Mouse (Mus musculus) mouse trophoblast stem cell (cell line): ENCODE results near the gene Cep131.

Experiments
- in situ Hi-C, 2 experiments: fragments of 300-500 bp; cut with MseI, MboI; formaldehyde crosslinking; loops; 2 replicates in 1 of 2; 3 replicates in 1 of 2; pipeline ENCODE4 v1.15.1; 2025

Gene Cep131

GRCm38 (mm10) chr11:120086702-120087152 is at the start of gene Cep131:
Cep131 (minus strand) TSS chr11:120086827.
- in situ Hi-C loops, result no loop called here

- in situ Hi-C loops, result no loop called here
Observed at GRCm38 (mm10) chr11:120136195-120136594, 49.6 kb upstream of the Cep131 start.

GRCm38 (mm10) chr11:120134847-120135530 is 48.4 kb upstream of the Cep131 start:
- in situ Hi-C loops, result no loop called here

GRCm38 (mm10) chr11:120134148-120134547 is 47.5 kb upstream of the Cep131 start:
- in situ Hi-C loops, result no loop called here

- in situ Hi-C loops, result no loop called here
Observed at GRCm38 (mm10) chr11:120129281-120129680, 42.7 kb upstream of the Cep131 start.

- in situ Hi-C loops, result no loop called here
Observed at GRCm38 (mm10) chr11:120126845-120127244, 40.2 kb upstream of the Cep131 start.

GRCm38 (mm10) chr11:120122126-120122525 is 35.5 kb upstream of the Cep131 start:
- in situ Hi-C loops, result no loop called here

GRCm38 (mm10) chr11:120120642-120121420 is 34.2 kb upstream of the Cep131 start:
- in situ Hi-C loops, result no loop called here

- in situ Hi-C loops, result no loop called here
Observed at GRCm38 (mm10) chr11:120119936-120120541, 33.4 kb upstream of the Cep131 start.

GRCm38 (mm10) chr11:120119108-120119507 is 32.5 kb upstream of the Cep131 start:
- in situ Hi-C loops, result no loop called here

GRCm38 (mm10) chr11:120117626-120118025 is 31.0 kb upstream of the Cep131 start:
- in situ Hi-C loops, result no loop called here

GRCm38 (mm10) chr11:120114488-120115215 is 28.0 kb upstream of the Cep131 start:
- in situ Hi-C loops, result loop anchor here (5.0 kb wide), 2 partner anchors 93 to 98 kb away; no protein-coding TSS in a partner anchor

- in situ Hi-C loops, result loop anchor here (5.0 kb wide), 2 partner anchors 95 to 100 kb away; no protein-coding TSS in a partner anchor
Observed at GRCm38 (mm10) chr11:120112136-120112535, 25.5 kb upstream of the Cep131 start.

- in situ Hi-C loops, result loop anchor here (5.0 kb wide), 2 partner anchors 96 to 101 kb away; no protein-coding TSS in a partner anchor
Observed at GRCm38 (mm10) chr11:120111033-120111432, 24.4 kb upstream of the Cep131 start.

- in situ Hi-C loops, result loop anchor here (5.0 kb wide), 2 partner anchors 97 to 102 kb away; no protein-coding TSS in a partner anchor
Observed at GRCm38 (mm10) chr11:120110554-120110953, 23.9 kb upstream of the Cep131 start.

- in situ Hi-C loops, result loop anchor here (5.0 kb wide), 2 partner anchors 98 to 103 kb away; no protein-coding TSS in a partner anchor
Observed at GRCm38 (mm10) chr11:120109558-120110210, 23.1 kb upstream of the Cep131 start.

GRCm38 (mm10) chr11:120107796-120108195 is 21.2 kb upstream of the Cep131 start:
- in situ Hi-C loops, result no loop called here

GRCm38 (mm10) chr11:120107026-120107425 is 20.4 kb upstream of the Cep131 start:
- in situ Hi-C loops, result no loop called here

- in situ Hi-C loops, result no loop called here
Observed at GRCm38 (mm10) chr11:120103431-120103997, 16.9 kb upstream of the Cep131 start.

- in situ Hi-C loops, result no loop called here
Observed at GRCm38 (mm10) chr11:120101036-120101435, 14.4 kb upstream of the Cep131 start.
